Mouse (Mus musculus) CH12F3 (cell line): ENCODE data around the gene Akain1.

ENCODE experiments used
- in situ Hi-C: fragments of 300-500 bp; cut with MboI; formaldehyde crosslinking; loops from 2 replicates; pipeline ENCODE4 v1.14.3; 2020; ENCODE audit warnings: low sequenced_read_pairs

Akain1 gene

DNA sequence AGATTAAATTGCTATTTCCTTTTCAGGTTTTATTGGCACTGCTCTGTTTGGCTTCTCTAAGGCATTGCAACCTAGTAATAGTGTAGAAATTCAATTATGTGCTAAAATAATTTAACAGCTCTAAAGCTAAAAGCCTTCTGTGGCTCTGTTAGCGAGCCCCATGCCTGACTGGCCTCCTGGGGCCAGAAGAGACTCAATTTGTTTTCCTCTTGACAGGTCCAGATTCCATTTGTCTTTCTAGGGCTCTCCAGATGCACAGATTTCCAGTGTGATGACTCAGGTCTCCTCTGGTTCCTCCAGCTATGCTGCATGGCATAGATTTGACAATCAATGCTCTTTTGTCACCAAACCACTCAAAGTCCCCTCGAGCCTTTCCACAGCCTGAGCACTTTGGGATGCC is 38.4 kb downstream of the Akain1 start:
- in situ Hi-C loops = no loop called here

GRCm38 (mm10) chr17:69479261-69479660 is 40.1 kb downstream of the Akain1 start:
- in situ Hi-C loops = no loop called here

DNA sequence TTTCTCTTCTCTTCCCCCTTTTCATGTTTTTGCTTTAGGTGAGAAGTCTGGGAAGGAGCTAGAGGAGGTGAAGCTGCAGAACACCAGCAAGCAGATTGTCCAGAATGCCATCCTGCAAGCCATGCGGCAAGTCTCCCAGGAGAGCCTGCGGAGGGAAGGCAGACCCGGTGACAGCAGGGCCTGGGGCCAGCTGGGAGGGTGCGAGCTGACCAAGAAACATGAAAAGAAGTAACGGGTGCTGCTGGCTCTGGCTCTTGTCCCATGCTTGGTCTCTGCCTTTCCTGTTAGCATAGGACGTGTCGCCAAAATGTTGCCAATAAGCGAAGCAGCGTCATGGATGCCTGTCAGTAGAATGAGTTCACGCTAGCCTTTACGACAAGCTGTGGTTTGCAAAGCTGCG is 48.0 kb downstream of the Akain1 start:
- in situ Hi-C loops = no loop called here

DNA sequence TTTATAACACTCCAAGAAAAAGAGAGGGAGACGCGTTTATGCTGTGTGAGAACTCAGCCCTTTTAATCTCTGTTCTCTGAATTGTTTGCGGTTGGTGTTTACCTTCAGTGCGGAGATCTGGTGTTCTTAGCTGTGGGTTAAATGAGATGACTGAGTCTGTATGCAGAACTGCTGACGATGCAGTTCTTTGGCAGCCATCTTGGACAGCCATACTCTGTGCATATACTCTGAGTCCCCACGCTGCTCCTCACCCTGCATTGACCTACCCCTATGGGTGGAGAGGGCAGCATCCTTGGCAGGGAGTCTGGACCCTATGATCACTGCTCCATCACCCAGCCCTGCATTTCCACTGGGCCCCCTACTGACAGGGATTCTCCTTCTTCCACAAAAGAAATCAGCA is 48.8 kb downstream of the Akain1 start:
- in situ Hi-C loops = no loop called here

GRCm38 (mm10) chr17:69488826-69489225 is 49.7 kb downstream of the Akain1 start:
- in situ Hi-C loops = no loop called here

- in situ Hi-C loops = loop anchor here (10.0 kb wide), 1 partner anchor 98 kb away; no protein-coding TSS in a partner anchor
These were observed 53.2 kb downstream of the Akain1 start for GRCm38 (mm10) chr17:69492368-69492767.

DNA sequence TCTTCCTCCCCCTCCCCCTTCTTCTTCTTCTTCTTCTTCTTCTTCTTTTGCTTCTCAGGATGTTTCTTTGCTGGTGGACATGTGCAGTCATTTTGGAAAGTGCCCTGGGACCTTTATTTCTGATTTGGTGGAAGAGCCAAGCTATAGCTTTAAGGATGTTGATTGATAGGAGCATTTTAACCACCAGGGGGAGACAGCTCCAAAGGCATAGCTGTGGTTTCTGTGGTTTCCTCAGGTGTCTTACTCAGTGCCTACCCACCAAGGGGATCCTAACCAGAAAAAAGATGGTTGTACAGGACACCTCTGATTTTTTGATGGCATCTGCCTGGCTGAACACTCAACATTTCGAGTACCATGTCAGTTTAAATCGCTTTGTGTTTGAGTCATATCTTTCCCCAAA is 56.4 kb downstream of the Akain1 start:
- in situ Hi-C loops = loop anchor here (10.0 kb wide), 1 partner anchor 101 kb away; no protein-coding TSS in a partner anchor

DNA sequence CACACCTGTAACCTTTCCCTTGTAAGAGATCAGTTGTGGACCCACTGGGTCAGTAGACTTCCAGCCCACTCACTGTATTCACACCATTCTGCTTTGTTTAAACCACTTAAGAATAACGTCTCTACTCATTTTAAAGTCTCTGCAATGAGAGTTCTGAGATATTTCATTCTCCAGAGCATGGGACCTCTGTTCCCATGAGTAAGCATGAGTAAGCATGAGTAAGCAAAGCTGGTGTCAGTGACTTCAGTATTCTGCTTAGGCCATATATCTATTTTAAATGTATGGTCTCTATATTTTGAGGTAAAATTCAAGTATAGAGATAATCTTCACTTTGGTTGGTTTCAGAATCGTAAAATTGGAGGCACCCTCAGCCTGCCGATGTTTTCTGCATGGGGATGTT is 57.0 kb downstream of the Akain1 start:
- in situ Hi-C loops = loop anchor here (10.0 kb wide), 1 partner anchor 101 kb away; no protein-coding TSS in a partner anchor

DNA sequence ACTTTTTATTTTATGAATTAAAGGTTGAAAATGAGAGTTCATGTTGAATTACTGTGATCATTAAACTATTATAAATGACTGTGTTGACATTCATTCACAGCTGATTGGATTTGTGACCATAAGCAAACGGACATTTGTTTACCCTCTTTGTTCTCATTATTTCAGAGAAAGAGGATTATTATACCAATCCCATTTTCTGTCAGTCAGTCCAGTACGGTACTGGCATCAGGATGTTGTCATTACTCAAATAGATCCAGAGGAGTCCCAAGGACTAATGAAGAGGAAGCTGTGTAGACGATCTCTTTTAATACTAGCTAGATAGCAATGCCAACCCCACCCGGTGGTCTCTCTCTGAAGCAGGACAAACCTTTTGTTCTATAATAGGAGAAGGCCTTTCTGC is 58.2 kb downstream of the Akain1 start:
- in situ Hi-C loops = loop anchor here (10.0 kb wide), 1 partner anchor 103 kb away; no protein-coding TSS in a partner anchor

- in situ Hi-C loops = loop anchor here (10.0 kb wide), 1 partner anchor 104 kb away; no protein-coding TSS in a partner anchor
These were observed 59.8 kb downstream of the Akain1 start for GRCm38 (mm10) chr17:69498913-69499312.

GRCm38 (mm10) chr17:69499441-69499840 is 60.3 kb downstream of the Akain1 start:
- in situ Hi-C loops = loop anchor here (10.0 kb wide), 1 partner anchor 105 kb away; no protein-coding TSS in a partner anchor

- in situ Hi-C loops = no loop called here
These were observed 66.9 kb downstream of the Akain1 start for GRCm38 (mm10) chr17:69506070-69506469.

DNA sequence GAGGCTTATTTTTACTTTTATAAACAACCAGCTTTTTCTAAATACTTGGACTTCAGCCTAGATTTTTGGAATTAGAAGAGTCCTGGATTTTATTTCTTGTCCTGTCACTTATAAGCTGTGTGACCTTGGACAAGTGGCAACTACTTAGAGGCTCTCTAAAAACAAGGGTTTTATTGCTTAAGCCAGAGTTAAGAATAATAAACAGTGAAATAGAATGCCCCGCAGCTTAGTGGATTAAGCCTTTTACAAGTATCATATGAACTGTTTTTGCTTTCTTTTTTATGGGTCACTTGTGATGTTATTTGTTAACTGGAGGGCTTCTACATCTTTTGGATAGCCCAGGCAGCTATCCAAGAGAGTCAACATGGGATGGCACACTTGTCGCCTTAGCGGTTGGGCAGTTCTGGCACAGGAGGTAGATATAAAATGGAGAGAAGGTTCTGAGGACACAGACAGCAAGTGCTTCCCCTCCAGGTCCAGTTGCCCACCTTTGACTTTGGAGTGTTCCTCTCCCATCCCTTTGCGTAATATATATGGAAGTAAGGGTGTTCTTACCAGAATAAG is 77.3 kb downstream of the Akain1 start:
- in situ Hi-C loops = no loop called here

DNA sequence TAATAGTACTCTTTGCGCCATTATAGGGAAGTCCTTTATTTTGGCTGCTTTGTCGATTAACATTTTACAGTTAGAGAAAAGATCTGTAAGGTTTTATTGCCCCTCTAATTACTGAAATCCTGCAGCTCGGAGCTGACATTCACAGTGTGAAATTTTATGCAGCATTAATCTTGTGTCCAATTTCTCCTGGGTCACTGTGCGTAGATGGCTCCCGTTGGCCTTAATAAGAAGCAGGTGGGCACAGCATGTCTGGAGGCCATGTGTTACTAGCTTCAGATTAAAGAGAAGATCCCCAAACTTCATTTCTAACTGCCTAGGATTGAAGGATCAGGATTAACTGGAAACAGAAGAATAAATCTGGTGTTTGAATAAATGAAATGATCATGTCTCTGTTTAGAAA is 92.3 kb downstream of the Akain1 start:
- in situ Hi-C loops = no loop called here
